Mouse (Mus musculus) bone marrow macrophage, adult 2 months (primary cell): ENCODE results near the gene Dnase1l2.

Experiments used
- CTCF ChIP-seq: IDR thresholded peaks from 2 replicates; pipeline ENCODE4 v1.5.1; 2012; ENCODE audit warnings: low read depth, mild to moderate bottlenecking, low read length, moderate library complexity
- POLR2A ChIP-seq: IDR thresholded peaks from 2 replicates; pipeline ENCODE4 v1.6.1; 2012; ENCODE audit warnings: mild to moderate bottlenecking, low read depth, low read length, borderline replicate concordance

DNA sequence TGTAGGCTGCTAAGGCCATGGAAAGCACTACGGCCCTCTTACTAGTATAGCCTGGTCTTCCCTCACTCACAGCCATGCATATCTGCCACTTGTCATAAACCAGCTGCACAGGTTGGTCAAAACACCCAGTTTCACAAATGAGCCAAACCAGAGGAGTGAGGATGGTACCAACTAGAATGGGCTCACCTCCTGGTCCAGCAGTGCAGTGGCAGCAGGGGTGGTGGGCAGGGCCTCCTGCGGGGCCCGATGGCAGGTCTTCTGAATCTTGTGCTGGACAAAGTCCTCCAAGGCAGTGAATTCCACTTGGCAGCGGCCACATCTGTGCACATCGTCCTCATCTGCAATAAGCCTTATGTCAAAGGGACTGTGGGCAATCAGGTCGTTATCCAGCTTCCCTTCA lies 8.3 kb upstream of the Dnase1l2 start:
- no peak for TF ChIP-seq POLR2A
- TF ChIP-seq CTCF: no peak
